Mouse (Mus musculus) MEL (cell line): ENCODE measurements around the gene Chd1. TPM values are rescaled to one million over a fixed set of nuclear protein-coding genes. Genes with fewer than 3 reads are reported as not detected.

Experiments
- DNase-seq: peaks from one replicate; pipeline ENCODE4 v3.0.0; 2011; ENCODE audit warnings: low read depth, low spot score
- H3K27ac ChIP-seq: 2 replicates; pipeline ENCODE4 v1.5.1; 2012; ENCODE audit warnings: low read depth, mild to moderate bottlenecking, control low read depth, low read length, moderate library complexity; ENCODE audit not compliant: control insufficient read depth
- H3K27me3 ChIP-seq, 2 experiments: fragments of 150-350 bp in 1 of 2; sonication (generic) in 1 of 2; 2 replicates each; pipeline ENCODE4 v1.6.1; 2012; ENCODE audit warnings: low read length in 2 of 2, mild to moderate bottlenecking in 2 of 2, improper control_type of control experiment in 1 of 2, moderate library complexity in 1 of 2; ENCODE audit not compliant: insufficient read depth in 2 of 2, control insufficient read depth in 1 of 2
- H3K36me3 ChIP-seq, 2 experiments: 2 replicates each; pipeline ENCODE4 v1.6.1; 2012 to 2014; ENCODE audit warnings: low read length in 2 of 2, improper control_type of control experiment in 1 of 2, inconsistent platforms in 1 of 2, mild to moderate bottlenecking in 1 of 2; ENCODE audit not compliant: insufficient read depth in 2 of 2, control insufficient read depth in 1 of 2
- H3K4me1 ChIP-seq, 2 experiments: fragments of 150-350 bp in 1 of 2; sonication (generic) in 1 of 2; 2 replicates each; pipeline ENCODE4 v1.6.1; 2012; ENCODE audit warnings: low read length in 2 of 2, improper control_type of control experiment in 1 of 2, mild to moderate bottlenecking in 1 of 2; ENCODE audit not compliant: insufficient read depth in 2 of 2, control insufficient read depth in 1 of 2
- H3K4me3 ChIP-seq, 2 experiments: fragments of 150-350 bp in 1 of 2; sonication (generic) in 1 of 2; 2 replicates each; pipeline ENCODE4 v1.5.1; 2012; ENCODE audit warnings: low read depth in 2 of 2, low read length in 2 of 2, mild to moderate bottlenecking in 2 of 2, moderate library complexity in 2 of 2, control low read depth in 1 of 2, improper control_type of control experiment in 1 of 2; ENCODE audit not compliant: control insufficient read depth in 1 of 2, insufficient read depth in 1 of 2
- H3K79me2 ChIP-seq: 2 replicates; pipeline ENCODE4 v1.6.1; 2012; ENCODE audit warnings: mild to moderate bottlenecking, low read length, moderate library complexity; ENCODE audit not compliant: control insufficient read depth, poor library complexity, insufficient read depth
- H3K9ac ChIP-seq: 2 replicates; pipeline ENCODE4 v1.6.1; 2012; ENCODE audit warnings: low read depth, mild to moderate bottlenecking, control low read depth, low read length, moderate library complexity; ENCODE audit not compliant: control insufficient read depth, poor library complexity, severe bottlenecking
- H3K9me3 ChIP-seq: fragments of 150-350 bp; sonication (generic); replicated peaks from 2 replicates; pipeline ENCODE4 v1.6.1; 2012; ENCODE audit warnings: mild to moderate bottlenecking, low read length, improper control_type of control experiment, moderate library complexity; ENCODE audit not compliant: insufficient read depth
- BHLHE40 ChIP-seq: IDR thresholded peaks from 2 replicates; pipeline ENCODE4 v1.6.1; 2012; ENCODE audit warnings: low read depth, mild to moderate bottlenecking, inconsistent platforms, low read length, improper control_type of control experiment, borderline replicate concordance
- CHD1 ChIP-seq: IDR thresholded peaks from 2 replicates; pipeline ENCODE4 v1.6.1; 2012; ENCODE audit warnings: low read depth, mild to moderate bottlenecking, inconsistent platforms, low read length, improper control_type of control experiment
- CHD2 ChIP-seq: IDR thresholded peaks from 2 replicates; pipeline ENCODE4 v1.6.1; 2011; ENCODE audit warnings: low read length, improper control_type of control experiment
- CTCF ChIP-seq, 3 experiments: IDR thresholded peaks in 2 of 3; conservative IDR thresholded peaks in 1 of 3; 2 replicates each; pipeline ENCODE4 v1.5.1; 2011 to 2012; ENCODE audit warnings: low read length in 3 of 3, low read depth in 2 of 3, mild to moderate bottlenecking in 2 of 3, improper control_type of control experiment in 1 of 3, inconsistent platforms in 1 of 3, mixed read lengths in 1 of 3, moderate library complexity in 1 of 3; ENCODE audit not compliant: control insufficient read depth in 1 of 3, insufficient read depth in 1 of 3, poor library complexity in 1 of 3, severe bottlenecking in 1 of 3
- E2F4 ChIP-seq: IDR thresholded peaks from 2 replicates; pipeline ENCODE4 v1.6.1; 2011; ENCODE audit warnings: low read depth, low read length, improper control_type of control experiment, borderline replicate concordance
- ELF1 ChIP-seq: IDR thresholded peaks from 2 replicates; pipeline ENCODE4 v1.6.1; 2014; ENCODE audit warnings: low read depth, mild to moderate bottlenecking, inconsistent platforms, low read length, improper control_type of control experiment, moderate library complexity
- EP300 ChIP-seq, 2 experiments: IDR thresholded peaks; 2 replicates each; pipeline ENCODE4 v1.6.1; 2011; ENCODE audit warnings: improper control_type of control experiment in 2 of 2, low read length in 2 of 2, low read depth in 1 of 2, mild to moderate bottlenecking in 1 of 2
- MAX ChIP-seq: IDR thresholded peaks from 2 replicates; pipeline ENCODE4 v1.6.1; 2011; ENCODE audit warnings: low read length, improper control_type of control experiment
- MEF2A ChIP-seq: IDR thresholded peaks from 2 replicates; pipeline ENCODE4 v1.6.1; 2014; ENCODE audit warnings: low read depth, mild to moderate bottlenecking, inconsistent platforms, low read length, improper control_type of control experiment; ENCODE audit not compliant: poor library complexity, insufficient replicate concordance, severe bottlenecking; ENCODE audit errors: extremely low read depth
- MYB ChIP-seq: IDR thresholded peaks from 2 replicates; pipeline ENCODE4 v1.6.1; 2011; ENCODE audit warnings: mild to moderate bottlenecking, low read depth, low read length, improper control_type of control experiment
- MYC ChIP-seq: IDR thresholded peaks from 2 replicates; pipeline ENCODE4 v1.6.1; 2011; ENCODE audit warnings: low read depth, mild to moderate bottlenecking, low read length, improper control_type of control experiment, moderate library complexity
- POLR2AphosphoS5 ChIP-seq: IDR thresholded peaks from 2 replicates; pipeline ENCODE4 v1.6.1; 2012; ENCODE audit warnings: low read depth, borderline replicate concordance, mild to moderate bottlenecking, inconsistent platforms, low read length, moderate library complexity, mixed read lengths
- RAD21 ChIP-seq: IDR thresholded peaks from 2 replicates; pipeline ENCODE4 v1.6.1; 2011; ENCODE audit warnings: mild to moderate bottlenecking, low read depth, low read length, improper control_type of control experiment
- SMC3 ChIP-seq: IDR thresholded peaks from 2 replicates; pipeline ENCODE4 v1.6.1; 2011; ENCODE audit warnings: low read depth, low read length, improper control_type of control experiment
- TAL1 ChIP-seq: IDR thresholded peaks from 2 replicates; pipeline ENCODE4 v1.6.1; 2012; ENCODE audit warnings: mild to moderate bottlenecking, inconsistent platforms, low read length, moderate library complexity, mixed read lengths
- TBP ChIP-seq: IDR thresholded peaks from 2 replicates; pipeline ENCODE4 v1.8.0; 2011; ENCODE audit warnings: low read depth, low read length, improper control_type of control experiment
- UBTF ChIP-seq: IDR thresholded peaks from 2 replicates; pipeline ENCODE4 v1.6.1; 2012; ENCODE audit warnings: low read depth, mild to moderate bottlenecking, inconsistent platforms, low read length, improper control_type of control experiment, moderate library complexity, borderline replicate concordance; ENCODE audit not compliant: insufficient read depth
- USF2 ChIP-seq, 2 experiments: IDR thresholded peaks; 2 replicates each; pipeline ENCODE4 v1.6.1; 2011 to 2012; ENCODE audit warnings: improper control_type of control experiment in 2 of 2, low read length in 2 of 2, borderline replicate concordance in 1 of 2, inconsistent platforms in 1 of 2, low read depth in 1 of 2, mild to moderate bottlenecking in 1 of 2; ENCODE audit not compliant: insufficient read depth in 1 of 2
- ZC3H11A ChIP-seq: IDR thresholded peaks from 2 replicates; pipeline ENCODE4 v1.6.1; 2012; ENCODE audit warnings: low read depth, mild to moderate bottlenecking, inconsistent platforms, low read length, improper control_type of control experiment
- ZKSCAN1 ChIP-seq: IDR thresholded peaks from 2 replicates; pipeline ENCODE4 v1.6.1; 2012; ENCODE audit warnings: low read depth, mild to moderate bottlenecking, inconsistent platforms, low read length, improper control_type of control experiment, moderate library complexity
- ZMIZ1 ChIP-seq: IDR thresholded peaks from 2 replicates; pipeline ENCODE4 v1.6.1; 2012; ENCODE audit warnings: low read depth, mild to moderate bottlenecking, inconsistent platforms, low read length, improper control_type of control experiment, moderate library complexity
- ZNF384 ChIP-seq: IDR thresholded peaks from 2 replicates; pipeline ENCODE4 v1.6.1; 2012; ENCODE audit warnings: low read depth, mild to moderate bottlenecking, inconsistent platforms, low read length, improper control_type of control experiment
- polyA plus RNA-seq, 2 experiments: library from polyadenylated mRNA; stranded (reverse) in 1 of 2; unstranded in 1 of 2; fragments of >175 nt in 1 of 2; fragments of >200 nt in 1 of 2; gene quantifications; 2 replicates each; pipeline versions ENCODE4 v1.2.1 to v1.2.4; 2012; ENCODE audit warnings: low replicate concordance in 2 of 2, low read depth in 1 of 2; ENCODE audit not compliant: insufficient read length in 2 of 2, insufficient read depth in 1 of 2, missing spikeins in 1 of 2
- total RNA-seq: library from RNA; depleted of rRNA; stranded (reverse); fragments of 300-350 nt; gene quantifications from 2 replicates; pipeline ENCODE4 v1.2.3, GENCODE M21; 2012

Gene Chd1
- total and polyA plus RNA-seq, 3 experiments = 31.1 to 164 (median 48.8) TPM

- Histone ChIP-seq H3K9me3 (no peaks in the 10 kb centered on the region), H3K27me3 (no peaks in the 10 kb centered on the region), H3K9ac (no peak overlapping the region), H3K4me3 (no peak overlapping the region), H3K36me3 (peaks cover 0 to 2% of the 10 kb centered on the region in 2 experiments; a peak in 2 of 4 replicates), H3K4me1 (peaks cover 0 to 5% of the 10 kb centered on the region in 2 experiments; a peak in 1 of 4 replicates), H3K79me2 (no peaks in the 10 kb centered on the region), H3K27ac (no peak overlapping the region)
- DNase-seq = no peak
- TF ChIP-seq CHD2 = no peak
- no peak for TF ChIP-seq MAX
- no peak for TF ChIP-seq ZKSCAN1
- no peak for TF ChIP-seq RAD21
- TF ChIP-seq CTCF (IDR thresholded peaks at IDR 0.05 in 2 of 3, conservative IDR thresholded peaks at IDR 0.05 in 1 of 3; ENCODE audit: control insufficient read depth in 1 of 3, insufficient read depth in 1 of 3, low read depth in 2 of 3, low read length in 3 of 3, poor library complexity in 1 of 3, severe bottlenecking in 1 of 3) = no peak
- TF ChIP-seq ZMIZ1 = no peak
- TF ChIP-seq MYB = no peak
- no peak for TF ChIP-seq MEF2A
- no peak for TF ChIP-seq CHD1
- no peak for TF ChIP-seq BHLHE40
- no peak for TF ChIP-seq ELF1
- no peak for TF ChIP-seq USF2 (IDR thresholded peaks at IDR 0.05; ENCODE audit: borderline replicate concordance in 1 of 2, insufficient read depth in 1 of 2, low read depth in 1 of 2, low read length in 2 of 2)
- TF ChIP-seq TBP = no peak
- no peak for TF ChIP-seq UBTF
- no peak for TF ChIP-seq TAL1
- TF ChIP-seq POLR2AphosphoS5 = no peak
Observed at GRCm38 (mm10) chr17:15799195-15799793, 94.5 kb downstream of the Chd1 start.

GRCm38 (mm10) chr17:15804008-15804812 lies 99.4 kb downstream of the Chd1 start:
- Histone ChIP-seq H3K4me1 (peaks cover 0 to 5% of the 10 kb centered on the region in 2 experiments; a peak in 1 of 4 replicates), H3K9ac (peak overlapping the region; percentile 18; the same call in 1 of the 2 replicates), H3K27me3 (no peaks in the 10 kb centered on the region), H3K79me2 (no peaks in the 10 kb centered on the region), H3K27ac (no peak overlapping the region), H3K4me3 (peak overlapping the region; percentile 3 to 22; a peak in 1 of 4 replicates), H3K9me3 (no peaks in the 10 kb centered on the region), H3K36me3 (peaks cover 0 to 2% of the 10 kb centered on the region in 2 experiments; a peak in 2 of 4 replicates)
- DNase-seq = peak; percentile 66
- TF ChIP-seq SMC3 = peak; percentile 77
- no peak for TF ChIP-seq BHLHE40
- TF ChIP-seq ZC3H11A = peak; percentile 69
- TF ChIP-seq MYC = peak; percentile 56; the same call in 1 of the 2 replicates
- peak; percentile 52; the same call in 1 of the 2 replicates for TF ChIP-seq MAX
- TF ChIP-seq E2F4 = no peak
- no peak for TF ChIP-seq EP300 (IDR thresholded peaks at IDR 0.05; ENCODE audit: low read depth in 1 of 2, low read length in 2 of 2)
- peak; percentile 89 for TF ChIP-seq RAD21
- peak; percentile 60 to 82 (median 73) for TF ChIP-seq CTCF (IDR thresholded peaks at IDR 0.05 in 2 of 3, conservative IDR thresholded peaks at IDR 0.05 in 1 of 3; ENCODE audit: control insufficient read depth in 1 of 3, insufficient read depth in 1 of 3, low read depth in 2 of 3, low read length in 3 of 3, poor library complexity in 1 of 3, severe bottlenecking in 1 of 3)
- TF ChIP-seq ZNF384 = peak; percentile 60
